Mouse (Mus musculus) lung, adult 18-20 months (tissue): ENCODE measurements around the gene Stfa2l1.
"Not testable (repeated sequence)": the region's sequence is repeated elsewhere in the genome, so short reads cannot be mapped to it uniquely, and the experiment has no call there.

Experiments used
- DNase-seq, 2 experiments: peaks; one replicate each; pipeline ENCODE4 v3.0.0; 2022; ENCODE audit warnings: mixed read lengths in 2 of 2

Stfa2l1 gene

GRCm38 (mm10) chr16:36156402-36156975 lies at the start of gene Stfa2l1:
Gene Stfa2l1, plus strand, starts transcription at chr16:36156811.
- DNase-seq = no peak

- DNase-seq = not testable (repeated sequence)
These were observed 45.1 kb upstream of the Stfa2l1 start for GRCm38 (mm10) chr16:36111486-36111885.

GRCm38 (mm10) chr16:36115751-36116150 lies 40.9 kb upstream of the Stfa2l1 start:
- not testable (repeated sequence) for DNase-seq

GRCm38 (mm10) chr16:36128092-36128491 lies 28.5 kb upstream of the Stfa2l1 start:
- no peak for DNase-seq

- DNase-seq = no peak
These were observed 25.5 kb upstream of the Stfa2l1 start, which contains the start of gene Csta1 for GRCm38 (mm10) chr16:36131141-36131540. Gene Csta1, minus strand, starts transcription at chr16:36131241.

GRCm38 (mm10) chr16:36138201-36138600 lies 18.4 kb upstream of the Stfa2l1 start:
- no peak for DNase-seq

- DNase-seq = not testable (repeated sequence)
These were observed 11.2 kb downstream of the Stfa2l1 start for GRCm38 (mm10) chr16:36167841-36168240.

GRCm38 (mm10) chr16:36176108-36176507 lies 19.5 kb downstream of the Stfa2l1 start:
- DNase-seq = no peak

- no peak for DNase-seq
These were observed 23.3 kb downstream of the Stfa2l1 start for GRCm38 (mm10) chr16:36179910-36180309.

GRCm38 (mm10) chr16:36183912-36184311 lies 27.3 kb downstream of the Stfa2l1 start, which contains the start of gene Gm5483:
Gene Gm5483, plus strand, starts transcription at chr16:36184212.
- not testable (repeated sequence) for DNase-seq

- DNase-seq = no peak
These were observed 42.6 kb downstream of the Stfa2l1 start for GRCm38 (mm10) chr16:36199226-36199625.

GRCm38 (mm10) chr16:36203846-36204245 lies 47.2 kb downstream of the Stfa2l1 start:
- DNase-seq = no peak

GRCm38 (mm10) chr16:36205684-36206083 lies 49.1 kb downstream of the Stfa2l1 start:
- not testable (repeated sequence) for DNase-seq

- no peak for DNase-seq
These were observed 53.4 kb downstream of the Stfa2l1 start, which contains the start of gene Gm5416 for GRCm38 (mm10) chr16:36209967-36210453. Gene Gm5416, plus strand, starts transcription at chr16:36210403.
